Mouse (Mus musculus): Measurements from ENCODE around the gene 1700067K01Rik.
"Not testable (repeated sequence)": the region's sequence is repeated elsewhere in the genome, so short reads cannot be mapped to it uniquely, and the experiment has no call there.

The 1700067K01Rik gene

GRCm38 (mm10) chr8:83982449-83982848, 18.9 kb upstream of the 1700067K01Rik start:
- no peak for DNase-seq (ENCODE audit: low spot score in 2 of 2)

DNA sequence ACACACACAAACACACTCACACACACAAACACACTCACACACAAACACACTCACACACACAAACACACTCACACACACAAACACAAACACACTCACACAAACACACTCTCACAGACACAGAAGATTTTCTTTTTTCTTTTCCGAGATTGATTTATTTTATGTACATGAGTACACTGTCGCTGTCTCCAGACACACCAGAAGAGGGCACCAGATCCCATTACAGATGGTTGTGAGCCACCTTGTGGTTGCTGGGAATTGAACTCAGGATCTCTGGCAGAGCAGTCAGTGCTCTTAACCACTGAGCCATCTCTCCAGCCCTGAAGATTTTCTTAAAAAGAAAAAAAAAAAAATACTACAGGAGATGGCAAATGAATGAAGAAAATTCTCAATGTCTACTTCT, 18.1 kb upstream of the 1700067K01Rik start:
- DNase-seq (ENCODE audit: low spot score in 2 of 2) = not testable (repeated sequence)

GRCm38 (mm10) chr8:83989243-83989642, 12.1 kb upstream of the 1700067K01Rik start:
- DNase-seq (ENCODE audit: low spot score in 2 of 2) = no peak

DNA sequence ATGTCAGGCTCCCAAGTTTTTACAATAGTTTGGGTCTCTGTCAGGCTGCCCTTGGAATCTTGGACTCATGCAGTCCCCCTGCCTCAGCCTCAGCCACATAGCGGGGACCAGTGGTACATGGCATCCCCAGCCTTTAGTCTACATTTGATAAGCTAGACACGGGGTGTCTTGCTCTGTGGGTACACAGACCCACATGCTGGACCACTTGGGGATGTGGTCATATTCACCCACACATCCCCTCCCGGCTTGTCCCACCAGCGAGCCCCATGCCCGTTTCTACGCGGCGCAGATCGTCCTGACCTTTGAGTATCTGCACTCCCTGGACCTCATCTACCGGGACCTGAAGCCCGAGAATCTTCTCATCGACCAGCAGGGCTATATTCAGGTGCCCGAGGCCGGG, 11.1 kb upstream of the 1700067K01Rik start:
- DNase-seq (ENCODE audit: low spot score in 2 of 2) = no peak

- no peak for DNase-seq (ENCODE audit: low spot score in 2 of 2)
Measured at GRCm38 (mm10) chr8:83992488-83992887, 8.8 kb upstream of the 1700067K01Rik start.

DNA sequence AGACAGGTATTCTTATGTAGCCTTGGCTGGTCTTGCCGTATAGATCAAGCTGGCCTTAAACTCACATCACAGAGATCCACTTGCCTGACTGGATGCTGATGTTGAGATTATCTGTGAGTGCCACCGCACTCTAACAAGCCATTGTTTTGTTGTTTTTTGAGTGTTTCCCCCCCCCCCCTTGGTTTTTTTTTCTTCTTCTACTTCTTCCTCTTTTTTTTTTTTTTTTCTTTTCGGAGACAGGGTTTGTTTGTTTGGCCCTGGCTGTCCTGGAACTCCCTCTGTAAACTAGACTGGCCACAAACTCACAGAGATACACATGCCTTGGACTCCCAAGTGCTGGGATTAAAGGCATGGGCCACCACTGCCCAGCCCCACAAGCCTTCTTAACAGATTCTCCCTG, 7.3 kb upstream of the 1700067K01Rik start:
- DNase-seq (ENCODE audit: low spot score in 2 of 2) = no peak

- no peak for DNase-seq (ENCODE audit: low spot score in 2 of 2)
Measured at GRCm38 (mm10) chr8:83995973-83996372, 5.3 kb upstream of the 1700067K01Rik start.

GRCm38 (mm10) chr8:83996567-83997505, 4.5 kb upstream of the 1700067K01Rik start:
- DNase-seq (ENCODE audit: low spot score in 2 of 2) = peak; percentile 71 to 80

GRCm38 (mm10) chr8:83997511-83998141, 3.7 kb upstream of the 1700067K01Rik start, which contains the start of gene Samd1:
Gene Samd1, plus strand, starts transcription at chr8:83997672.
- DNase-seq (ENCODE audit: low spot score in 2 of 2) = peak in 1 of 2 experiments; percentile 65

DNA sequence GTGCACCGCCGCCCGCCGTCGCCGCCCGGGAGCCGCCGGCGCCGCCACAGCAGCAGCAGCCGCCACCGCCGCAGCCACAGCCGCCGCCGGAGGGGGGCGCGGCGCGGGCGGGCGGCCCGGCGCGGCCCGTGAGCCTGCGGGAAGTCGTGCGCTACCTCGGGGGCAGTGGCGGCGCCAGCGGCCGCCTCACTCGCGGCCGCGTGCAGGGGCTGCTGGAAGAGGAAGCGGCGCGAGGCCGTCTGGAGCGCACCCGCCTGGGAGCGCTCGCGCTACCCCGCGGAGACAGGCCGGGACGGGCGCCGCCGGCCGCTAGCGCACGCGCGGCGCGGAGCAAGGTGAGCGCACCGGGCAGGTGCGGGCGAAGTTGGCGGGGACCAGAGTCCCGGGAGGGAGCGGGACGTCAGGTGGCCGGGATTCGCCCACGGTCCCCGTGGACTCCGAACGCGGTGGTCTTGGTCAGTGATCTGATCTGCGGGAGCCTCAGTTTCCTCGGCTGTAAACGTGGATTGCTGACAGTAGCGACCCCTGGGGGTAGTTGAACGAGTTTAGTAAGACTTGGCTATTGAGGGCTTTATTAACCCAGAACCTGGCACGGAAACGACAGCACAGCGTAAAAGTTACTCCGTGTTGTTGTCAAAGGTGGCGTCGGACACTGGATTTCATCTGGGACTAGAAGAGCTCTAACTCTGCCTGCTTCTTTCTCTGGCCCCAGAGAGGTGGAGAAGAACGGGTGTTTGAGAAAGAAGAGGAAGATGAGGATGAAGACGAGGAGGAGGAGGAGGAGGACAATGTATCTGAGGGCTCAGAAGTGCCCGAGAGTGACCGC, 2.9 kb upstream of the 1700067K01Rik start:
- peak in 1 of 2 experiments; percentile 64 for DNase-seq (ENCODE audit: low spot score in 2 of 2)

DNA sequence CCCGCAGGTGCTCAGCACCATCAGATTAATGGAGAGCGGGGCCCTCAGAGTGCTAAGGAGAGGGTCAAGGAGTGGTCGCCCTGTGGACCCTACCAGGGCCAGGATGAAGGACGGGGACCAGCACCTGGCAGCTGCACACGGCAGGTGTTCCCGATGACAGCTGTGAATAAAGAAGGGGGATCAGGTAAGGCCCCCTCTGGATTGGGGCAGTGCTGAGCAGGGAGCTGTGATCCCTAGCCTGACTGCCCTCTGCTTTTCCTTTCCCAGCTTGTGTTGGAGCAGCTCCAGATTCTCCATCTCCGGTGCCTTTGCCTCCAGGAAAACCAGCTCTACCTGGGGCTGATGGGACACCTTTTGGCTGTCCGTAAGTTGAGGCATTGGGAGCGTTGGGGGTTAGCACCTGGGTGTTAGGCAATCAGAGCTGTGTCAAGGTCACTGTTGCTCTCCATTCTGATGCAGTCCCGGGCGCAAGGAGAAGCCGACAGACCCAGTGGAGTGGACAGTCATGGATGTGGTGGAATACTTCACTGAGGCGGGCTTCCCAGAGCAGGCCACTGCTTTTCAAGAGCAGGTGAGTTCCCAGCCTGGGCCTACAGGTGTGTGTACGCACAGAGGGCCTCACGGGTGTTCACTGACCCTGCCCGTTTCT, 2.1 kb upstream of the 1700067K01Rik start:
- no peak for DNase-seq (ENCODE audit: low spot score in 2 of 2)

- DNase-seq (ENCODE audit: low spot score in 2 of 2) = no peak
Measured at GRCm38 (mm10) chr8:83999825-84000224, 1.5 kb upstream of the 1700067K01Rik start.

DNA sequence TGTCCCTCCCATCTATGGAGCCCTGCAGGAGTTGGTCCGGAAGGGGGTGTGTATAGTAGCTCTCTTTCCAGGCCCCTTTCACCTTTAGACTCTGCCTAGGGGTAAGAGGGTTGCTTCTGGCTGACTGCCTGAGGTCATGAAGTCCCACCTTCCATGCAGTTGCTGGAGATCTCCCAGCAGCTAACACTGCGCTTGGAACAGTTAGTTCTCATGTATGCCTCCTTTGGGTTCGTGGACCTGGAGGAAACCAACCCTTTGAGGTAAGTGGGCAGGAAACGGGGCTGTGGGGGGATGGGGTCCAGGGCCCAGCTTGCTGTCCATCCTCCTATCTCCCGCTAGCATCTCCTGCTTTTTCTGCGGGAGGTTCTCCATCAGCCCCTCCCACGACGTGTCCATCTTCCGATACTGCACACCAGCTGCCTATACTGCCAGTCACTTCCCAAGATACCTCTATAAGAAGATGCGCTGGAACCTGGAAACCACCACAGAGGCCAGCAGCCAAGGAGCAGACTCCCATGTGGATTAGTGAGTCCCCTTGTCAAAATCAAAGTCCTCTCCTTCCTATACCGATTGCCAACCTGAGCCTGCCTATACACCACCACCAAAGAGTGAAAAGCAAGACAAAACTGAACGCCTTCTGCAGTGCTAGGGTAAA, 1.8 kb downstream of the 1700067K01Rik start:
- no peak for DNase-seq (ENCODE audit: low spot score in 2 of 2)

DNA sequence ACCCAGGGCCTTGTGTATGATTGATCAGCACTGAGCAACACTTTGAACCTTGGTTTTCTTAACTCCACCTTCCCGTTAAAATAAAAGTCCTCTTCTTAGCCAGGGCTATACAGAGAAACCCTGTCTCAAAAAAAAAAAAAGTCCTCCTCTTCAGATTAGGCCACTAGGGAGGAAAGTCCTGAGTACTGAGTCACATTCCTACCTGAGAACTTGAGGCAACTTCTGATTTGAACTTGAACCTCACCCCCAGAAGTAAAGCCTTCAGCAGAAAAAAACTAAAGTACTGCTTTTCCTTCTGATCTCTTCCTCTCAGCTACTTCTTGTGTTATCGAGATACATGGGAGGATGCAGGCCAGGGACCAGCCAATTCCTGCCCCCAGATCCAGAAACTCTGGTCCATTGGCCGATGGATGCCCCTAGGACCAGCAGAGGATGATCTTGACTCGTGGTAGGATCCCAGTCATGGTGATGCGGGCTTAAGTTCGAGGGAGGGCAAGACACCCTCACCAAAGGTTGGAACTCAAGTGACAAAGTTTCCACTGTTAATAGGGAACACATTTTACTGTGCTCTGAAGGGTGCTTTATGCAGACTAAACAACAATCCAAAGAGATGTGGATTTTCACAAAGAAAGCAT, 2.4 kb downstream of the 1700067K01Rik start:
- no peak for DNase-seq (ENCODE audit: low spot score in 2 of 2)

DNA sequence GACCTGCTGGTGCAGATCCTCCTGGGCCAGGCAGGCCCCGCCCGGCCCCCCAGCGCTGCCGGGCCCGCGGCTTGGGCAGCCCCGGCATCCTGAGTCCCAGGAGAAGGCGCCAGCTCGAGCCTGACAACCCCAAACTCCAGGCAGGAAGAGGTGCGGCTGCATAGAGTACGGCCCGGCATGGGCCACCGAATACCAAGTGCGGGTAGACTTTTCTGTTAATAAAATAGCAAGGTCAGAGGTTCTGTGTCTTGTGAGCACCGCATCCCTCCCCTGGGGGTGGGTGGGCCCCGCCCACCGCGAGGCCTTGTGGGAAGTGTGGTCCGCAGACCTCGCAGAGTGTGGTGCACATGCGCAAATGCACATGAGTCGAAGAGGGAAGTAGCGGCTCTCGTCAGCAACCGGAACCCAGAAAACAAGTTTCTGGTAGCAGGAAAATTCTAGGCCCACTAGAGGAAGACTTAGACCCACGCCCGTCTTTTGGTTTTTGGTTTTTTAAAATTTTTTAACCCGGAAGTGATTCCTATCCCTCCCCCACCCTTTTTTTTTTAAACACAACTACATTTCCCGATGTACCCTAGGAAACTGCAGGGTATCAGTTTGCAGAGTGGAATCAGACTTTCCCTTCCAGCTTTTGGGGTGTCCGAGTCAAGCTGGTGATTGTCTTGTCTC, 3.4 kb downstream of the 1700067K01Rik start:
- peak; percentile 90 to 91 for DNase-seq (ENCODE audit: low spot score in 2 of 2)

- DNase-seq (ENCODE audit: low spot score in 2 of 2) = not testable (repeated sequence)
Measured at GRCm38 (mm10) chr8:84005502-84005901, 4.2 kb downstream of the 1700067K01Rik start.

GRCm38 (mm10) chr8:84008362-84008761, 7.1 kb downstream of the 1700067K01Rik start:
- no peak for DNase-seq (ENCODE audit: low spot score in 2 of 2)

GRCm38 (mm10) chr8:84009876-84010275, 8.6 kb downstream of the 1700067K01Rik start:
- peak in 1 of 2 experiments; percentile 80 for DNase-seq (ENCODE audit: low spot score in 2 of 2)

Data from frontal cortex, postnatal 10 days (tissue).